Mouse (Mus musculus) cortical plate, adult 2 months (tissue): ENCODE results near the gene Actn1.

Source experiments
- CTCF ChIP-seq: fragments of 200-500 bp; IDR thresholded peaks from 2 replicates; pipeline ENCODE4 v1.5.1; 2011; ENCODE audit warnings: mild to moderate bottlenecking, control low read depth, low read length; ENCODE audit not compliant: insufficient read depth; ENCODE audit errors: extremely low read depth
- POLR2A ChIP-seq: fragments of 200-500 bp; IDR thresholded peaks from 2 replicates; pipeline ENCODE4 v1.6.1; 2011; ENCODE audit warnings: mild to moderate bottlenecking, low read length, control low read depth; ENCODE audit not compliant: insufficient read depth; ENCODE audit errors: extremely low read depth

DNA sequence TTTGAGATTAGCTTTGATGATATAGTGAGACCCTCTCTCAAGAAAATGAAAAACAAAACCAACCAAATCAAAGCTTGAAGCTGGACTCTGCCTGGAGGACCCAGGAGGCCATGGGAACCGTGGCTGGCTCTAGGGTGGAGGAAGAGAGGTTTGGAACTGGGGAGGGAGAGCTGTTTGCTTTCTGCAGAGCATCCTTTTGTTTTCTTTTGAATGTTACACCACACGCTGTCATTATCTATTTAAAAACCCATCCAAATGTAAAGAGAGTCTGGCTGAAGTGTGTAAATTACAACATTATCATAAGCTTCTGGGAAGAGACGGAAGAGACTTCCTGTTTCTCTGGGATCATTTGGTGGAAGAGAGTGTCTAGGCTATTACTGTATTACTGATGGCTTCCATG is 43.1 kb downstream of the Actn1 start:
- TF ChIP-seq CTCF (no peak), POLR2A (no peak)
